Mouse (Mus musculus) hindbrain, embryonic 16.5 days (tissue): ENCODE data around the gene Sf3a3. TPM values are rescaled to one million over a fixed set of nuclear protein-coding genes. Genes with fewer than 3 reads are reported as not detected.
A peak's percentile ranks its signal among the peaks of the same experiment; 100 is the strongest.

Source experiments
- ATAC-seq: fragments of 200-750 bp; cut with Nextera tagmentation; 2 replicates; pipeline ENCODE4 v1.8.0; 2017; ENCODE audit warnings: moderate TSS enrichment, moderate library complexity
- H3K27ac ChIP-seq: fragments of 300-500 bp; sonication (generic); 2 replicates; pipeline ENCODE4 v1.5.1; 2014; ENCODE audit warnings: low read depth, mild to moderate bottlenecking, control low read depth, low read length, moderate library complexity
- H3K27me3 ChIP-seq: fragments of 300-500 bp; sonication (generic); replicated peaks from 2 replicates; pipeline ENCODE4 v1.6.1; 2014; ENCODE audit warnings: low read length; ENCODE audit not compliant: control insufficient read depth, insufficient read depth
- H3K36me3 ChIP-seq: fragments of 300-500 bp; sonication (generic); 2 replicates; pipeline ENCODE4 v1.6.1; 2014; ENCODE audit warnings: mild to moderate bottlenecking, low read length, moderate library complexity, mixed read lengths; ENCODE audit not compliant: control insufficient read depth, insufficient read depth
- H3K4me1 ChIP-seq: fragments of 300-500 bp; sonication (generic); 2 replicates; pipeline ENCODE4 v1.6.1; 2014; ENCODE audit warnings: low read depth, low read length; ENCODE audit not compliant: control insufficient read depth, insufficient read depth
- H3K4me2 ChIP-seq: fragments of 300-500 bp; sonication (generic); 2 replicates; pipeline ENCODE4 v1.6.1; 2014; ENCODE audit warnings: mild to moderate bottlenecking, low read length, control low read depth, moderate library complexity
- H3K4me3 ChIP-seq: fragments of 300-500 bp; sonication (generic); 2 replicates; pipeline ENCODE4 v1.5.1; 2014; ENCODE audit warnings: mild to moderate bottlenecking, low read length, control low read depth, moderate library complexity
- H3K9ac ChIP-seq: fragments of 300-500 bp; sonication (generic); 2 replicates; pipeline ENCODE4 v1.6.1; 2014; ENCODE audit warnings: low read depth, mild to moderate bottlenecking, control low read depth, low read length, moderate library complexity
- H3K9me3 ChIP-seq: fragments of 300-500 bp; sonication (generic); 2 replicates; pipeline ENCODE4 v1.6.1; 2014; ENCODE audit warnings: mild to moderate bottlenecking, low read length, moderate library complexity; ENCODE audit not compliant: control insufficient read depth
- WGBS: fragments of 180-500 bp; shearing (Covaris S2); extraction: QIAGEN DNeasy Blood & Tissue Kit; methylation state at CpG from one replicate; pipeline ENCODE4 v1.1.7; 2014; 5-methylcytosine and 5-hydroxymethylcytosine counted together
- polyA plus RNA-seq: library from polyadenylated mRNA; unstranded; fragments of >200 nt; fragmentation: Nextera tagmentation; extraction: Ambion mirVana; gene quantifications from 2 replicates; pipeline ENCODE4 v1.2.1, GENCODE M21; 2015

Sf3a3 gene
- 86.1 and 93.2 TPM in 2 replicates for polyA plus RNA-seq

DNA sequence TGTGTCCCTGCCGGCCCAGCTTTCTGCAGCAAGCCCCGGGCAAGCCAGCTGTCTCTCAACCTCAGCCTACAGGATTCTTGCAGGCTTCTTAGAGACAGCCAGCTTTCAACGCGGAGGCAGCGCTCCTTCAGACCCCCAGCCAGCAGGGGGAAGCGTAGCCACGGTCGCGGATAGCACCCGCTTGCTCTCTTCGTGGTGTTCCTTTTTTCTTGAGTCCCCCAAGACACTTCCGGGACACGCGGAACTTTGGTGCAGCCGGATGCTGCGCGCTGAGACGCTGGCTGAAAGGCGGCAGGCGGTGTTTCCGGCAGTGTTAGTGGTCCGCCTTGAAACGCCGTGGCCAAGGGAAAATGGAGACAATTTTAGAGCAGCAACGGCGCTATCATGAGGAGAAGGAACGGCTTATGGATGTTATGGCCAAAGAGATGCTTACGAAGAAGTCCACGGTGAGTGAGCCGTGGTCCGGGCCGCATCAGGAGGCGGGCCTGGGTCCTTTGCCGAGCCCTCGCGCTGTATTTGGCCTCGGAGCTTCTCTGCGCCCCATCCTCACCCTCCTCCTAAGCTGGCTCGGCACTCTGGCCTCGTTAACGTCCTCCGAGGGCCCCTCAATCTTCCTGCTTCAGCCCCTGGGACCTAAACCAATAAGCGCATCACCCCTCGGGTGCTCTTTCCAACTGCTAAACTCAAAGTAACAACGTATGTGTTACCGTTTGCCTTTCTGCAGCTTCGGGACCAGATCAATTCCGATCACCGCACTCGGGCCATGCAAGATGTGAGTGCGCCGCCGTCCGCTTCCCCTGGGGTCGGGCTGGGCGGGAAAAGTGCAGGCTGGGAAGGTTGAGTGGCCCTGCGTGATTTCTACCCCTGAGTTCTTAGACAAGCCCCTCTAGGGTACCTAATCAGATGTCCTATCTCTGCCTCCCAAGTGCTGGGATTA lies at the start of gene Sf3a3:
Gene Sf3a3 (plus strand): TSS at position 232 of the 937 bp plus-strand sequence.
- Histone ChIP-seq H3K4me3 (peak within 1 kb of the TSS; percentile 83), H3K36me3 (peaks cover 16% of the 10 kb centered on the region), H3K27ac (peak within 1 kb of the TSS; percentile 71), H3K9ac (peak within 1 kb of the TSS; percentile 83), H3K4me2 (peak within 1 kb of the TSS; percentile 99), H3K27me3 (peaks cover 6% of the 10 kb centered on the region; the same call in 1 of the 2 replicates), H3K9me3 (no peaks in the 10 kb centered on the region), H3K4me1 (peaks cover 13% of the 10 kb centered on the region)
- ATAC-seq, result peak; percentile 97
- under 1% methylated on average over 53 of the region's 57 CpGs for WGBS

DNA sequence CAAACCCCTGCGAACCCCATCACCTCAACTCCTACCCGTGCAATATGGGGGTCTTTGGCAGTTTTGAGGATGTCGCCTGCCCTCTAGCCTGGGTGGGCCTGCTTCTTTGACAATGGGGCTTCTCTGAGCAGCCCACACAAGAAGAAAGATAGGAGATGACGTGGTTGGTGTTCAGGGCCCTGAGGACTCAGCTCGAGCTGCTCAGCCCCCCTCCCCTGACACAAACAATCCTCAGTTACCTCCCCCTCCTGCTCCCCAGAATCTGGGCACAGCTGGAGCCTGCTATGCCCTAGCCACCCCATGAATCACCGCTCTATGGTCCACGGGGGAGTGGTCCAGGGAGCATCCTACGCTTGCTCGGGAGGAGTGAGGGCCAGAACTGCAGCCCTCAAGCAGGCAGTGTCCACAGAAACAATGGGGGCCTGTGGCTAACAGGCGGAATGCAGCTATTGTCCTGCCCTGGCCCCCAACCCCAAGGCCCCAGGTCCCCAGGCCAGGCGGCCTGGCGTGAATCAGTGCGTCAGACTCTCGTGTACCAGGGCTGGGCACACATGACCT lies 47.0 kb upstream of the Sf3a3 start:
- Histone ChIP-seq H3K4me3 (no peak overlapping the region), H3K27me3 (peaks cover 35% of the 10 kb centered on the region), H3K27ac (no peak overlapping the region), H3K4me2 (no peak overlapping the region), H3K36me3 (no peaks in the 10 kb centered on the region), H3K4me1 (peaks cover 19% of the 10 kb centered on the region), H3K9me3 (no peaks in the 10 kb centered on the region), H3K9ac (no peak overlapping the region; the same call in 1 of the 2 replicates)
- 26% methylated on average over 14 of the region's 14 CpGs for WGBS
- no peak for ATAC-seq

DNA sequence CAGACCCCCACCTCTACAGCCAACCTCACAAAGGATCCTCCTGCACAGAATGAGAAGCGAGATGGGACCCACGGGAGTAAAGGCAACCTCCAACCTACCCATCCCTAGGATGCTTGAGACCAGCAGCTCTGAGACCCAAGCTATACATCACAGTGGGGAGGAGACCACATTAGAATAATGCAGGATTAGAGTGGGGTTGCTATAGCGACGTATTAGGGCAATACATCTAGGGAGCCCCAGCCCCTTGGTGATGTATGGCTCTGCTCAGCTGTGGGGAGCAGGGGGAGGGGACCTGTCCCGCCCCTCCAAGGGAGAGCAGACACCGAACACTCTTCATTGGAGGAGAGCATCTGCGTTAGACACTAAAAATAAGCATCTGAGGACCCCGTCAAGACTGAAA lies 46.5 kb upstream of the Sf3a3 start:
- Histone ChIP-seq H3K9ac (no peak overlapping the region), H3K4me2 (no peak overlapping the region), H3K4me3 (no peak overlapping the region), H3K27ac (no peak overlapping the region), H3K9me3 (no peaks in the 10 kb centered on the region), H3K27me3 (peaks cover 29% of the 10 kb centered on the region), H3K36me3 (no peaks in the 10 kb centered on the region), H3K4me1 (peaks cover 25% of the 10 kb centered on the region)
- ATAC-seq, result 0 out of 2 replicates have a peak, but pooled peaks have one; percentile 22
- whole genome bisulfite sequencing, result 15% methylated on average over 7 of the region's 8 CpGs

DNA sequence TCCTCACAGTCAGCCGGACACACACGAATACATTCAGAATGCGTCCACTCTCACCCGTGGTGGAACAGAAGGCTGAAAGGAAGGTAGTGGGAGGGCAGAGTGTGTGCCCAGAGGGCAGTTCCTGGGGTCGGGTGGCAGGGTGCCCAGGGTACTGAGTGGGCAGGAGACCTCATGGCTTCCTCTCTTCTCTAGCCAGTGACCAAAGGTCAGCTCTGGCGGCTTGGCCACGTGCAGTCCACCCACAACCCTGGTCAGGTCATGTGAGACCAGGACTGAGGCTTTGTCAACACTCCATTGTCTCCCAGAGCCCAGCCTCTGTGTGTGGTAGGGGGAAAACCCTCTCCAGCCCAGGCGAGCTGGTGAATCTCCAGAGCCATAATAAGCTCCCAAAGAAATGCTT lies 44.3 kb upstream of the Sf3a3 start:
- ATAC-seq, result no peak
- WGBS, result 59% methylated on average over 8 of the region's 8 CpGs

DNA sequence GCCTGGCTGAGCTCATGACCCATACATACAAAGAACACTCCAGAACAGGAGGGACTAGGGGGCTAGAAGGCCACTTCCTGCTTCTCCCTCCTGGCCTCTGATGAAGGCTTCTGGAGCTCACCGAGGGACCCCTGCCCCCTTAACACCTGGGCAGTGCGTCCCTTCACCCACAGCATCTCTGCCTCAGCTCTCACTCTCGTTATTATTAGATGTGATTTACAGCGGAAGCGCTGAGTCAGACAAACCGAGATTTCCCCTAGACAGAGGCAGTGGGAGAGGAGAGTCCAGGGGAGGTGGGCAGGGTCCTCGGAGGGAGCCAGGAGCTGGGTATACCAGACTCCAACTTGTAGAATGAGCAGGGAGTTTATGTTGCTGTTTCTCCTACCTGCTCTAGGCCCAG lies 43.0 kb upstream of the Sf3a3 start:
- no peak overlapping the region for H3K27ac ChIP-seq
- no peak for ATAC-seq
- H3K4me2 ChIP-seq, result no peak overlapping the region
- H3K36me3 ChIP-seq, result no peaks in the 10 kb centered on the region
- no peaks in the 10 kb centered on the region for H3K9me3 ChIP-seq
- H3K4me3 ChIP-seq, result no peak overlapping the region
- peaks cover 17% of the 10 kb centered on the region for H3K27me3 ChIP-seq
- no peak overlapping the region for H3K9ac ChIP-seq
- 37% methylated on average over 7 of the region's 7 CpGs for WGBS
- H3K4me1 ChIP-seq, result peaks cover 33% of the 10 kb centered on the region

More for the DNA sequence above, 44.3 kb upstream of the Sf3a3 start:
- Histone ChIP-seq H3K27ac (no peak overlapping the region), H3K4me2 (no peak overlapping the region), H3K9ac (no peak overlapping the region), H3K4me3 (no peak overlapping the region), H3K9me3 (no peaks in the 10 kb centered on the region), H3K36me3 (no peaks in the 10 kb centered on the region), H3K4me1 (peaks cover 33% of the 10 kb centered on the region), H3K27me3 (peaks cover 22% of the 10 kb centered on the region)

DNA sequence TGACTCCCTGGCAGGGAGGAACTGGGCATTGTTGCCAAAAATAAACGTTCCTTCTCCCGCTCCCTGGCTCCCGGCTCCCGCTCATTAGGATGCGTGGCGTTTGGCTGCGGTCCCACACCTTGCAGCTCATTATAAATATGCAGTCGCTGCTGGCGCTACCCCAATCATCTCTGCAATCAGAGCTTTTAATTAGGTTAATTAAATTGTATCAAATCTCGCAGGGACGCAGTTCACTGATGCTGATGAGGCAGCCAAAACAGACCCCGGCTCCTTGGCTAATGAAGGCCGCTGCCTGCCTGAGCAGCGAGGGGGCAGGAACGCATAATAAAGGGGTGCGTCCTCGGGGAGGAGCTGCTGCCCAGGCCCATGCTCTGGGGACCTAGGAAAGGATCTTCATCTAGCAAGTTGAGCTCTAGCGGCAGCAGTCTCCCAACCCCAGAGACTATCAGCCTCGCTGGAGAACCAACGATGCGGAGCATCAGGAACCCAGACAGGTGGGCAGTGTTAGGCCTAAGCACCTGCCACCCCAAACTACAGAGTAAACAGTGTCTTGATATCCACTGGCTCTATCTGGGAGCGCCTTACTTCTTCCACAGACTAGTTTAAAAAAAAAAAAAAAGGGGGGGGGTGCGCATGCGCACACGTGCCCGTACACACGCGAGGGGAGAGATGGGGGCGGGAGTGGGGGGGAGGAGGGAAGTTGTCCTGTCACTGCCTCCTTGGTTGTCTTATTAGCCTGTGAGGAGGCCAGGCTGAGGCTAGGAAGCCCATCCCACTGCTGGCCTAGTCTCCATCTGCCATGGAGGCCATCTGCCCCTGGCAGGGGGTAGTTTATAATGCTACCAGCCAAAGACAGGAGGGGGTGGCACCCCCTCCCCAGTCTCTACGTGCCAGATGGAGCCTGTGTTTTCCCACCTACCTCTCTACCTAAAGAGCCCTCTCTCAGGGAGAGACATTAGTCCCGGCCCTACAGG lies 41.9 kb upstream of the Sf3a3 start:
- peak; percentile 54 for ATAC-seq
- H3K36me3 ChIP-seq, result peaks cover 1% of the 10 kb centered on the region; the same call in 1 of the 2 replicates
- H3K4me1 ChIP-seq, result peaks cover 31% of the 10 kb centered on the region
- H3K4me3 ChIP-seq, result peak overlapping the region; percentile 17
- H3K27ac ChIP-seq, result peak overlapping the region; percentile 1; the same call in 1 of the 2 replicates
- no peaks in the 10 kb centered on the region for H3K9me3 ChIP-seq
- WGBS, result 2% methylated on average over 29 of the region's 31 CpGs
- peak overlapping the region; percentile 8 for H3K9ac ChIP-seq
- peaks cover 6% of the 10 kb centered on the region; the same call in 1 of the 2 replicates for H3K27me3 ChIP-seq
- H3K4me2 ChIP-seq, result peak overlapping the region; percentile 50

DNA sequence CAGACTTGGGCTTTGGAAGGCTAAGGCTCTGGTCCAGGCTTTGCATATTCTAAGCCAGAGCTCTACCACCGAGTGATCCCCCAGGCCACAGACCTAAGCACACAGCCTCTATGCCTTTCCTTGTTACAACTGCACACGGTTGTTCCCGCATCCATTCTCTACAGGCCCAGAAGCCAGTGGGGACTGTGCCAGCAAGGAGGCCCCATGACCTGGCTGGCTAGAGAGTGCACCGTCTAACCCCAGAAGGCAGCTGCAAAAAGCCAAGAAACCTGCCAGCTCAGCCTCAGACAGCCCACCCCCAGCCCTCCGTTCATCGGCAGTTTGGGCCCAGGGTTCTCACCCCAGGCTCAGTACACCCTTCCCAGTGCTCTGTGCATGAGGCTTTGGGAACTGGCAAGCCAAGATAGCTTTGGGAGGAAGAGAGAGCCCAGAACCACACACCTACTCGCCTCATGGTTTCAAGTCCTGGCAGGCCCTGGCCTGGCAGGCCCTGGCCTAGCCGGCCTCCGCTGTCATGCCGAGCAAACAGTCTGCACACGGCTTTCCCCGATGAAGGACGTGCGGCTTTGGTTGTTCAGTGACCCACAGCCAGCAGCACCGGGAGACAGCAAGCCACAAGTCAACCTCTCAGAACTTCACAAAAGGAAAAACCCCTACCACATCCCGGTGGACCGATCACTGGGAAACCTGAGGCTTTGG lies 40.1 kb upstream of the Sf3a3 start:
- Histone ChIP-seq H3K9ac (no peak overlapping the region), H3K27me3 (peaks cover 4% of the 10 kb centered on the region; the same call in 1 of the 2 replicates), H3K4me3 (no peak overlapping the region), H3K36me3 (peaks cover 11% of the 10 kb centered on the region), H3K27ac (no peak overlapping the region), H3K9me3 (no peaks in the 10 kb centered on the region), H3K4me2 (no peak overlapping the region), H3K4me1 (peaks cover 25% of the 10 kb centered on the region)
- 45% methylated on average over 17 of the region's 17 CpGs for WGBS
- 0 out of 2 replicates have a peak, but pooled peaks have one; percentile 3 for ATAC-seq

DNA sequence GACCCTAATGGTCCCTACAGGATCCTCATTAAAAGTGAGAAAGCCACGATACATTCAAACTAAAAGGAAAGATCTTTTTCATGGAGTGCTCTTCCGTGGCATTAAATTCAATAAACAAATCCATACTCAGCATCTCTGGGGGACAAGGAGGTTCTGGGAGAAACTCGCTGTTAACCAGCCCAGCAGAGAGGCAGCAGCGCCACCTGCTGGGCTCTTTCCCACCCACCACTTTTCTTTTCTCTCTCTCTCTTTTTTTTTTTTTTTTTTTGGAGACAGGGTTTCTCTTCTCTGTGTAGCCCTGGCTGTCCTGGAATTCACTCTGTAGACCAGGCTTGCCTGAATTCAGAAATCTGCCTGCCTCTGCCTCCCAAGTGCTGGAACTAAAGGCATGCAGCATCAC lies 39.5 kb upstream of the Sf3a3 start:
- Histone ChIP-seq H3K27ac (no peak overlapping the region), H3K36me3 (peaks cover 12% of the 10 kb centered on the region), H3K4me1 (peaks cover 25% of the 10 kb centered on the region), H3K9ac (no peak overlapping the region), H3K27me3 (peaks cover 4% of the 10 kb centered on the region; the same call in 1 of the 2 replicates), H3K4me3 (no peak overlapping the region), H3K4me2 (no peak overlapping the region), H3K9me3 (no peaks in the 10 kb centered on the region)
- no peak for ATAC-seq
- 1% methylated on average over 4 of the region's 4 CpGs for WGBS
